In the genomic region with DNA sequence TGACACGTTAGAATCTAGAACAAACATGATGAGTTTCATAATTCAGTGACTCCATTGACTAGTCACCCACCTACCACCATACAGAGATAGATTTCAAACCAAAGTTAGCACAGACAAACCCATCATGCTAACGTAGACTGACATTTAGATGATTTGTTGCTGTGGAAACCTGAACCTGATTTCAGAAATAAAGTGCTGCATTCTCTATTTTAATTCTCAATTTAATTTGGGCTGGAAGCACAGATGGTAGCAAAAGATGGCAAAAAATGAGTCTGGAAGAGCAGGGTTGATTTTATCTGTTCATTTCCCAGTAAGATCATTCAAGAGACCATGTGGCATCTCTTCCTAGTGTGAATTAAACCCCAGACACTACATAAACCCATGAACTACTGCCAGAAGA, we compare ENCODE assay signal across 18 mouse cellular contexts.
DNase-seq lines count a peak whose midpoint lies in the region; ATAC-seq and TF ChIP-seq lines count a peak whose summit lies in the region.
"Had no signal": no experiment of that assay in that cellular context is flagged by ENCODE, and none has a peak within 500 bp of the region (broad histone marks: within the 10 kb centered on the region; RNA-seq: fewer than 3 reads in every experiment).

No protein-coding gene starts in this region.

- no peak overlapping the region for H3K9ac ChIP-seq in forebrain, postnatal 0 days
- no peak overlapping the region for H3K9ac ChIP-seq in hindbrain, embryonic 14.5 days
- H3K9ac ChIP-seq: heart, embryonic 15.5 days; limb, embryonic 15.5 days; liver, embryonic 15.5 days had no signal

- TF ChIP-seq CTCF in forebrain, postnatal 0 days (IDR thresholded peaks at IDR 0.05; ENCODE audit: low read depth) = no peak

- 40% methylated on average over 2 of the region's 2 CpGs for WGBS in forebrain, postnatal 0 days
- WGBS in forebrain, embryonic 10.5 days = 82% methylated on average over 2 of the region's 2 CpGs
- 77% methylated on average over 2 of the region's 2 CpGs for WGBS in hindbrain, embryonic 14.5 days

- no peaks in the 10 kb centered on the region for H3K27me3 ChIP-seq in forebrain, postnatal 0 days (ENCODE audit: insufficient read depth, low read length)
- H3K27me3 ChIP-seq in forebrain, embryonic 10.5 days (ENCODE audit: poor library complexity, severe bottlenecking) = no peaks in the 10 kb centered on the region
- no peaks in the 10 kb centered on the region for H3K27me3 ChIP-seq in hindbrain, embryonic 14.5 days (ENCODE audit: control insufficient read depth, insufficient read depth, low read length)
- H3K27me3 ChIP-seq: CH12.LX; heart, embryonic 15.5 days; limb, embryonic 15.5 days; liver, embryonic 15.5 days had no signal

- H3K9me3 ChIP-seq in forebrain, postnatal 0 days (ENCODE audit: low read length) = no peaks in the 10 kb centered on the region
- no peaks in the 10 kb centered on the region for H3K9me3 ChIP-seq in forebrain, embryonic 10.5 days
- H3K9me3 ChIP-seq in hindbrain, embryonic 14.5 days (ENCODE audit: control insufficient read depth, low read length) = no peaks in the 10 kb centered on the region
- H3K9me3 ChIP-seq: heart, embryonic 15.5 days; limb, embryonic 15.5 days; liver, embryonic 15.5 days; midbrain, embryonic 10.5 days had no signal

- DNase-seq in forebrain, postnatal 0 days = peak; percentile 68
- no peak for DNase-seq in forebrain, embryonic 10.5 days (ENCODE audit: extremely low spot score, low spot score)
- DNase-seq in right cerebral cortex, adult 18-20 months = peak; percentile 32
- no peak for DNase-seq in right cerebral cortex, postnatal 25 days
- DNase-seq in layer of hippocampus, adult 9-11 months = peak; percentile 65
- DNase-seq in hindbrain, embryonic 14.5 days (ENCODE audit: low spot score) = no peak
- no peak for DNase-seq in thymus, postnatal 10 days (ENCODE audit: low spot score in 2 of 2)
- DNase-seq: adrenal gland, postnatal 25 days; gastrocnemius, postnatal 36 days; kidney, adult 8-10 months; kidney, postnatal 14 days; thymus, postnatal 4 days had no signal

- H3K4me1 ChIP-seq in forebrain, postnatal 0 days (ENCODE audit: insufficient read depth) = no peaks in the 10 kb centered on the region
- H3K4me1 ChIP-seq in forebrain, embryonic 10.5 days = no peaks in the 10 kb centered on the region
- no peaks in the 10 kb centered on the region for H3K4me1 ChIP-seq in hindbrain, embryonic 14.5 days (replicated peaks; ENCODE audit: control insufficient read depth, insufficient read depth, low read length)
- H3K4me1 ChIP-seq: heart, embryonic 15.5 days; limb, embryonic 15.5 days; liver, embryonic 15.5 days; midbrain, embryonic 10.5 days had no signal

- no peak overlapping the region for H3K27ac ChIP-seq in forebrain, postnatal 0 days (ENCODE audit: low read depth, low read length)
- H3K27ac ChIP-seq in forebrain, embryonic 10.5 days = no peak overlapping the region
- H3K27ac ChIP-seq in hindbrain, embryonic 14.5 days = no peak overlapping the region
- H3K27ac ChIP-seq: heart, embryonic 15.5 days; limb, embryonic 15.5 days; liver, embryonic 15.5 days; macrophage; midbrain, embryonic 10.5 days had no signal

- no peak overlapping the region for H3K4me3 ChIP-seq in forebrain, postnatal 0 days (ENCODE audit: low read depth, low read length)
- no peak overlapping the region for H3K4me3 ChIP-seq in forebrain, embryonic 10.5 days
- no peak overlapping the region for H3K4me3 ChIP-seq in hindbrain, embryonic 14.5 days (replicated peaks; ENCODE audit: low read length)
- H3K4me3 ChIP-seq: heart, embryonic 15.5 days; limb, embryonic 15.5 days; liver, embryonic 15.5 days; midbrain, embryonic 10.5 days had no signal

- H3K4me2 ChIP-seq in forebrain, postnatal 0 days (ENCODE audit: low read depth) = no peak overlapping the region
- H3K4me2 ChIP-seq in hindbrain, embryonic 14.5 days (replicated peaks) = no peak overlapping the region
- H3K4me2 ChIP-seq: heart, embryonic 15.5 days; limb, embryonic 15.5 days; liver, embryonic 15.5 days had no signal

- ATAC-seq in forebrain, postnatal 0 days = peak; percentile 93
- no peak for ATAC-seq in hindbrain, embryonic 14.5 days (ENCODE audit: low FRiP score)

- no peaks in the 10 kb centered on the region for H3K36me3 ChIP-seq in forebrain, postnatal 0 days (ENCODE audit: insufficient read depth)
- no peaks in the 10 kb centered on the region for H3K36me3 ChIP-seq in forebrain, embryonic 10.5 days (replicated peaks)
- H3K36me3 ChIP-seq in hindbrain, embryonic 14.5 days (replicated peaks; ENCODE audit: control insufficient read depth, insufficient read depth) = no peaks in the 10 kb centered on the region
- H3K36me3 ChIP-seq: heart, embryonic 15.5 days; limb, embryonic 15.5 days; liver, embryonic 15.5 days; midbrain, embryonic 10.5 days had no signal

Comparison
In these comparisons a context has a peak if more than half of its experiments do, and no peak if none do; other contexts are left out.
1. DNase-seq: peak in forebrain, postnatal 0 days (single experiment), right cerebral cortex, adult 18-20 months (single experiment) and layer of hippocampus, adult 9-11 months (single experiment); none in forebrain, embryonic 10.5 days (single experiment), right cerebral cortex, postnatal 25 days (single experiment), hindbrain, embryonic 14.5 days (single experiment) and thymus, postnatal 10 days (0 of 2).